Mouse (Mus musculus): ENCODE measurements around the gene Fpgs. TPM values are rescaled to one million over a fixed set of nuclear protein-coding genes. Genes with fewer than 3 reads are reported as not detected.

Gene Fpgs
- polyA plus RNA-seq, 2 experiments: 30.7 to 75.7 TPM

DNA sequence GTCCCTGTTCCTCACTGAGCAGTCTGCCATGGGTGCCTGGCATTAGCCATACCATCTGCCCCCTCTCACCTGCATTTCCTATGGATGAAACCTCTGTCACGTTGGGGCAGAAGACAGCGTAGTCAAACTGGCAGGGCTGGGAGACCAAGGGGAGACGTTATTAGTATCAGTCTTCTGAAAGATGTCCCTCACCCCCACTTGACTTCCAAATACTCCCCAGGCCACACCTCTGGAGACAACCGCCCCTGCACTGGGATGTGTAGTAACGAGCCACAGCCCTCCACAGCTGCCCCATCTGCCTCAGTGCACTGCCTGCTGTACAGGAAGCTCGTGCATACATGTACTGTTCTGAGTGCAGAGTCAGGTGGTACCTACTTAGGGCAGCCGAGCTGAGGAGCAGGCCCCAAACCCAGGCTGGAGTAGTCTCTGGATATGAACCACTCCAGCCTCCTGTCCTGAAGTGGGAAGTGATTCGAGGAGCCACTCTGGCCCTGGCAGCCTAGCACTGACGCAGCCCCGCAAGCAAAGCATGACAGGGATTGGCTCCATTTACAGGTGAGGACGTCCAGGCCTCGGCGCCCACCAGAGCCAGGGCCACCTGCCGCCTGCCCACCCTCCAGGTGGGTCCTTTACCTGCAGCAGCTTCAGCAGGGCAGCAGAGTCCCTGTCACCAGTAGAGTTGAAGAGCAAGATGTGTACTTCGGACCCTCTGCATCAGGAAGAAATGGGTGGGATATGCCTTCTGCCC is 19.1 kb downstream of the Fpgs start:
- H3K27ac ChIP-seq (replicated peaks; ENCODE audit: low read depth, low read length): no peak overlapping the region
- ATAC-seq (ENCODE audit: low FRiP score, low read depth) (no peak), DNase-seq (ENCODE audit: low spot score) (no peak)
- H3K9ac ChIP-seq (ENCODE audit: low read depth, low read length, severe bottlenecking): no peak overlapping the region
- H3K27me3 ChIP-seq (ENCODE audit: control insufficient read depth, insufficient read depth, low read length): no peaks in the 10 kb centered on the region
- H3K36me3 ChIP-seq (ENCODE audit: control insufficient read depth, insufficient read depth, low read length): peaks cover 68% of the 10 kb centered on the region
- H3K4me1 ChIP-seq (ENCODE audit: control insufficient read depth, insufficient read depth, low read length): peaks cover 6% of the 10 kb centered on the region
- H3K4me3 ChIP-seq (replicated peaks; ENCODE audit: low read length): no peak overlapping the region
- 89% methylated on average over 15 of the region's 15 CpGs for WGBS
- no peak overlapping the region for H3K4me2 ChIP-seq (replicated peaks; ENCODE audit: low read depth, low read length, severe bottlenecking)
- no peaks in the 10 kb centered on the region for H3K9me3 ChIP-seq (ENCODE audit: control insufficient read depth, low read length)
- TF ChIP-seq POLR2A (IDR thresholded peaks at IDR 0.05; ENCODE audit: borderline replicate concordance, extremely low read depth, insufficient read depth, insufficient read length): no peak

DNA sequence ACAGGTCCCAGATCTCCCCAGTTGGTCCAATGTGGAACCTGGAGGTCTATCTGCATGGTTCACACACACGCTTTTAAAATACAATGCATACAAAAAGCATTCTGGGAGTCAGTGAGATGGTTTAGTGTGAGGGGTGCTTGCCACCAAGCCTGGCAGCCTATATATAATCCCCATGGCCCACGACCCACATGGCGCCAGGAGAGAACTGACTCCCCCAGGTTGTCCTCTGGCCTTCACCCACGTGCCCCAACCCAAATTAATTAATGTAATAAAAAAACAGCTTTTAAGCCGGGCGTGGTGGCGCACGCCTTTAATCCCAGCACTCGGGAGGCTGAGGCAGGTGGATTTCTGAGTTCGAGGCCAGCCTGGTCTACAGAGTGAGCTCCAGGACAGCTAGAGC is 20.2 kb downstream of the Fpgs start:
- DNase-seq (ENCODE audit: low spot score) (no peak), ATAC-seq (ENCODE audit: low FRiP score, low read depth) (no peak)
- Histone ChIP-seq H3K9me3 (ENCODE audit: control insufficient read depth, low read length) (no peaks in the 10 kb centered on the region), H3K4me2 (replicated peaks; ENCODE audit: low read depth, low read length, severe bottlenecking) (no peak overlapping the region), H3K4me3 (replicated peaks; ENCODE audit: low read length) (no peak overlapping the region), H3K36me3 (ENCODE audit: control insufficient read depth, insufficient read depth, low read length) (peaks cover 72% of the 10 kb centered on the region), H3K27ac (replicated peaks; ENCODE audit: low read depth, low read length) (no peak overlapping the region), H3K4me1 (ENCODE audit: control insufficient read depth, insufficient read depth, low read length) (peaks cover 8% of the 10 kb centered on the region), H3K27me3 (ENCODE audit: control insufficient read depth, insufficient read depth, low read length) (no peaks in the 10 kb centered on the region), H3K9ac (ENCODE audit: low read depth, low read length, severe bottlenecking) (no peak overlapping the region)
- TF ChIP-seq POLR2A (IDR thresholded peaks at IDR 0.05; ENCODE audit: borderline replicate concordance, extremely low read depth, insufficient read depth, insufficient read length): no peak
- WGBS: 85% methylated on average over 10 of the region's 10 CpGs

DNA sequence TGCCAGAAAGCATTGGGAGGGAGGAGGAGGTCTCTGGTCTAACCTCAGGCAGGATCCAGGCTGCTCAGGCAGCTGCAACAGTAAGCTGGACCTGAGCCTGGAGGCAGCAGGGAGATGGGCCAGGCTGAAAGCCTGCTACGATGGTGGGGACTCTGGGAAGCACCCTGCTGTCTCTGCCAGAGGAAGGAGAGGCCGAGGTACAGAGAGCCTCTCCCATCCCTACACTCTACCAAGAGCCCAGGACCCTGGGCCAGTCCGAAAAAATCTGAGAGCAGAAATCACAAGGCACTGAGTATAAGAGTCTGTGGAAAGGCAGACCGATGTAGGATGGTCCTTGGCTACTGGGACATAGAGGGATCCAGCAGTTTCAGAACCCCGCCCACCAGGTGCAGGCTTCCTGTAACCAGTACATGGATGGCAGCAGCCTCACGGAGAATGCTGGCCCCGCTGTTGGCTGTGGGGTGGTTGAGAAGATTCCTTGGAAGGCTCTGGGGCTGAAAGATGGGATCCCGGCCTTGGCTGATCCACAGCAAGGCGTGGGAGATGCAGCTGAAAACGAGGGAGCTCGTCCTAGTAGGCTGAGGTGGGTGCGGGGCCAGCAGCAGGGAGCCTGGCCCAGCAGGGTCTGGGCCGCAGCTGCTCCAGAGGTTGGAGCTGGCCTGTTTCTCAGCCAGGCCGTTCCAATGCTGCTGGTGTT is 21.1 kb downstream of the Fpgs start:
- Histone ChIP-seq H3K4me1 (ENCODE audit: control insufficient read depth, insufficient read depth, low read length) (peaks cover 8% of the 10 kb centered on the region), H3K4me3 (replicated peaks; ENCODE audit: low read length) (no peak overlapping the region), H3K4me2 (replicated peaks; ENCODE audit: low read depth, low read length, severe bottlenecking) (no peak overlapping the region), H3K9me3 (ENCODE audit: control insufficient read depth, low read length) (no peaks in the 10 kb centered on the region), H3K27ac (replicated peaks; ENCODE audit: low read depth, low read length) (no peak overlapping the region), H3K36me3 (ENCODE audit: control insufficient read depth, insufficient read depth, low read length) (peaks cover 71% of the 10 kb centered on the region), H3K27me3 (ENCODE audit: control insufficient read depth, insufficient read depth, low read length) (no peaks in the 10 kb centered on the region), H3K9ac (ENCODE audit: low read depth, low read length, severe bottlenecking) (no peak overlapping the region)
- ATAC-seq (ENCODE audit: low FRiP score, low read depth) (no peak), DNase-seq (ENCODE audit: low spot score) (no peak)
- TF ChIP-seq POLR2A (IDR thresholded peaks at IDR 0.05; ENCODE audit: borderline replicate concordance, extremely low read depth, insufficient read depth, insufficient read length): no peak
- 81% methylated on average over 14 of the region's 14 CpGs for WGBS

DNA sequence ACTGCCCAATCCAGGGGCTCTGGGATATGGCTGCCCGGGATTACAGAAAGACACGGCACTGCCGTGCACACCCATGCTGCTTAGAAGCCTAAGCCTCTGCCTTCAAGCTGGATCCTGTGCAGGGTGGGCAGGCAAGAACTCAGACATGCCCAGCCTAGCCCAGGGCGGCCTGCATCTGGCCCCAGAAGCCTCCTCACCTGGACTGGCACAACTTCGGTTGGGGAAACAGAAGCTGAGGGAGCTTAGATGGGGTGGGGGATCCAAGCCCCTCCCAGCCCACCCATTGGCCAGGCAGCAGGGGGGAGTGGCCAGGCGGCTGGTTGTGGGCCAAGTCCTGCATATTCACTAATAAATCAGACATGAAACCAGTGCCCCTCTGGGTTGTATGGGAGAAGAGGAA is 22.2 kb downstream of the Fpgs start:
- peak; percentile 9 for DNase-seq (ENCODE audit: low spot score)

DNA sequence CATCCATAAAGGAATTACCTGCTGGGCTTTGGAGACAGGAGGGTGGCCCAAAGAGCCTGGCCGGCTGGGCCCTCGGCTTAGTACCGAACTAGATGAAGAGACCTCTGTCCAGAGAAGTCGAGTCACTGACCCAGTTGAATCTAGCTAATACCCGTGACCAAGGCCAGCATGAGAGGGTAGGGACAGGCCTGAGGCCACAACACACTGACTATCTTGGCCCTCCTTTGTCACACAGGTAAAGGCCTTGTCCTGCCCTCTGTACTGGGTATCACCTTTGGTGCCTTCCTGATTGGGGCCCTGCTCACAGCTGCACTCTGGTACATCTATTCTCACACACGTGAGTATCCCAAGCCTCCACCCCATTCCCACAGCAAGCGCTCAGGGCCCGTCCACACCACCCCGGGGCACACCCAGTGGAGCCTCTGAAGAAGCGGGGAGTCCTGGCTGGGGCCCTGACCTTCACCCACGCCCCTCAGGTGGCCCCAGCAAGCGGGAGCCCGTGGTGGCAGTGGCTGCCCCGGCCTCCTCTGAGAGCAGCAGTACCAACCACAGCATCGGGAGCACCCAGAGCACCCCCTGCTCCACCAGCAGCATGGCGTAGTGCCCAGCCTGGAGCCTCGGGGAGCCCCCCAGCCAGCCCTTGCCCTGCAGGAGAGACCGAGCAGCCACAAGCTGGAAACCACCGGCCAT is 22.8 kb downstream of the Fpgs start:
- no peak overlapping the region; the same call in 1 of the 2 replicates for H3K9ac ChIP-seq (ENCODE audit: low read depth, low read length, severe bottlenecking)
- 84% methylated on average over 19 of the region's 19 CpGs for WGBS
- ATAC-seq (ENCODE audit: low FRiP score, low read depth): no peak
- no peak for DNase-seq (ENCODE audit: low spot score)
- no peaks in the 10 kb centered on the region for H3K27me3 ChIP-seq (ENCODE audit: control insufficient read depth, insufficient read depth, low read length)
- H3K36me3 ChIP-seq (ENCODE audit: control insufficient read depth, insufficient read depth, low read length): peaks cover 55% of the 10 kb centered on the region
- H3K4me2 ChIP-seq (replicated peaks; ENCODE audit: low read depth, low read length, severe bottlenecking): no peak overlapping the region
- no peaks in the 10 kb centered on the region for H3K9me3 ChIP-seq (ENCODE audit: control insufficient read depth, low read length)
- TF ChIP-seq POLR2A (IDR thresholded peaks at IDR 0.05; ENCODE audit: borderline replicate concordance, extremely low read depth, insufficient read depth, insufficient read length): no peak
- no peak overlapping the region for H3K4me3 ChIP-seq (replicated peaks; ENCODE audit: low read length)
- peaks cover 8% of the 10 kb centered on the region for H3K4me1 ChIP-seq (ENCODE audit: control insufficient read depth, insufficient read depth, low read length)
- no peak overlapping the region for H3K27ac ChIP-seq (replicated peaks; ENCODE audit: low read depth, low read length)

More for the DNA sequence above, 22.2 kb downstream of the Fpgs start:
- no peaks in the 10 kb centered on the region for H3K27me3 ChIP-seq (ENCODE audit: control insufficient read depth, insufficient read depth, low read length)
- TF ChIP-seq POLR2A (IDR thresholded peaks at IDR 0.05; ENCODE audit: borderline replicate concordance, extremely low read depth, insufficient read depth, insufficient read length): no peak
- H3K4me1 ChIP-seq (ENCODE audit: control insufficient read depth, insufficient read depth, low read length): peaks cover 8% of the 10 kb centered on the region
- no peak overlapping the region for H3K9ac ChIP-seq (ENCODE audit: low read depth, low read length, severe bottlenecking)
- H3K4me3 ChIP-seq (replicated peaks; ENCODE audit: low read length): no peak overlapping the region
- H3K36me3 ChIP-seq (ENCODE audit: control insufficient read depth, insufficient read depth, low read length): peaks cover 61% of the 10 kb centered on the region
- no peak overlapping the region for H3K4me2 ChIP-seq (replicated peaks; ENCODE audit: low read depth, low read length, severe bottlenecking)
- 44% methylated on average over 6 of the region's 6 CpGs for WGBS
- no peaks in the 10 kb centered on the region for H3K9me3 ChIP-seq (ENCODE audit: control insufficient read depth, low read length)
- ATAC-seq (ENCODE audit: low FRiP score, low read depth): peak; percentile 17; the same call in 1 of the 2 replicates
- no peak overlapping the region for H3K27ac ChIP-seq (replicated peaks; ENCODE audit: low read depth, low read length)
